Mouse (Mus musculus) small intestine, adult 10 weeks (tissue): ENCODE data around the gene Ldlr. TPM values are rescaled to one million over a fixed set of nuclear protein-coding genes. Genes with fewer than 3 reads are reported as not detected.

Source experiments
- polyA plus RNA-seq: library from polyadenylated mRNA; stranded (reverse); fragments of 350-450 nt; fragmentation: Illumina TruSeq; extraction: RNeasy Lipid Tissue Mini Kit (QIAGEN cat#74804); gene quantifications from one replicate; pipeline ENCODE4 v1.2.3, GENCODE M21; 2014; ENCODE audit warnings: low replicate concordance

The Ldlr gene
- polyA plus RNA-seq: 8.7 TPM

DNA sequence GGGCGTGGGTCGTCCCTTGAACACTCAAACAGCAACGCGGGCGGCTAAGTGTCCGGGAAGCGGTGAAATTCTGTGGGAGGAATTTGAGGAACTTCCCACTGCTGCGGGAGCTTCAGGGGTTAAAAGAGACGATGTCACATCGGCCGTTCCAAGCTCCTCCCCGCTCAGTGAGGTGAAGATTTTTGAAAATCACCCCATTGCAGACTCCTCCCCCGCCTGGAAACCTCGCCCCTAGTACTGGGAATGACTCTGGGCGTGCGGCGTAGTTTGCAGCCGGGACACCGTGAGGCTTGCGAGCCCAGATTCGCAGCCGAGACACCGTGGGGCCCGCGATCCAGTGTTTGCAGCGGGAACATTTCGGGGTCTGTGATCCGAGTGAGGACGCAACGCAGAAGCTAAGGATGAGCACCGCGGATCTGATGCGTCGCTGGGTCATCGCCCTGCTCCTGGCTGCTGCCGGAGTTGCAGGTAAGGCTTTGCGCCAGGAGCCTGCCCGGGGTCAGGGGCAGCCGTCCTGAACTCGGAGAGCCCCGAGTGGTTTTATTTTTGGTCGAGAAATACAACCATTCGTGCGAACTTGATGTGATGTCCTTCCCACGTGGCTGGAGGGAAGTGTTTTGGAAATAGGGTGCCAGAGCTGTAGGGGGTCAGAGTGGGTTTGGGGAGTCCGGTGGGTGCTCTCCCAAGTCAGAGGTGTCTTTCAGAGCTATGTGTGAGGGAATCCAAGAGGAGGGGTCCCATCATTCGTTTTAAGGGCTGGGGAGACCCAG, at the start of gene Ldlr:
Gene Ldlr, plus strand, starts transcription at position 107 of the 770 bp plus-strand sequence.

GRCm38 (mm10) chr9:21760155-21761088, 37.1 kb downstream of the Ldlr start, which contains the start of gene Spc24:
TSS of gene Spc24 (minus strand) at chr9:21760303.

DNA sequence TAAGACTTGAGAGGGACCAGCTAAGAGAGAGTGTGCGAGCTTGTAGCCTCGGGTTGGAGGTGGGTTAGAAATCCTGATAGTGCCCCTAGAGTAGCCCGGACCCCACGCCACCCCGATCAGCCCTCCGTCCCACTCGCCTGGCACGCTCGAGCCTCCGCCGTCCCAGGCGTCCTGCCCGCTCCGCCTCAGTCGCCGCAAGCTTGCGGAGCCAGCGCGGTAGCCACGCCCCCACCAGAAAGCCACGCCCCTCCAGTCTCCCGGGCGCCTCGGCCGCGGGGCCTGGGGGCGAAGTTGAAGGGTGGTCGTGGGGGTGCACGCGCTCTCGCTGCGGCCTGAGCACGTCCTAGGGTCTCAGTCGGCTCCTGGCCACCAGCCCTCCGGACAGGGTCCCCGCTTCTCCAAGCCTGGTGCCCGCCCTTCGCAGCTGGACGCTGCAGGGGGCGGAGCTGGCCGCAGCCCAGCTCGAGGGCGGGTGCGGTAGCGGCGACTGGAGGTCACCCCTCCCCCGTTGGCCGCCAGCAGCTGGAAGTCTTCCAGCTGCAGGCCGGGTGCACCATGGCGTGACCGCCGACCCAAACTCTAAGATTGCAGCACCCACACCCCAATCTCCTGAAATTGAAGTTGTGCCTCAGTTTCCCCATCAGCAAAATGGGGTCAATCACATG, 75.2 kb downstream of the Ldlr start, which contains the start of gene Kank2:
Gene Kank2, minus strand, starts transcription at position 400 of the 665 bp plus-strand sequence.

Other genes starting within 250 kb of the Ldlr start
- 0.59 TPM for gene Tmed1, start 213.2 kb upstream of the Ldlr start, polyA plus RNA-seq
- 0.48 TPM for gene AB124611, start 197.3 kb upstream of the Ldlr start, polyA plus RNA-seq
- gene Carm1, start 176.6 kb upstream of the Ldlr start, polyA plus RNA-seq: 1.4 TPM
- gene Timm29, start 130.8 kb upstream of the Ldlr start, polyA plus RNA-seq: 22.1 TPM
- 4.0 TPM for gene Yipf2, start 130.7 kb upstream of the Ldlr start, polyA plus RNA-seq
- 1.6 TPM for gene Smarca4, start 107.3 kb upstream of the Ldlr start, polyA plus RNA-seq
- 7.9 TPM for gene Spc24, start 36.8 kb downstream of the Ldlr start, polyA plus RNA-seq
- 2.1 TPM for gene Kank2, start 75.3 kb downstream of the Ldlr start, polyA plus RNA-seq
- not detected for gene Angptl8, start 112.0 kb downstream of the Ldlr start, polyA plus RNA-seq
- gene Dock6, start 129.2 kb downstream of the Ldlr start, polyA plus RNA-seq: 2.5 TPM
- 2.6 TPM for gene Rab3d, start 194.7 kb downstream of the Ldlr start, polyA plus RNA-seq
- not detected for gene Ccdc159, start 204.0 kb downstream of the Ldlr start, polyA plus RNA-seq
- gene Tmem205, start 204.1 kb downstream of the Ldlr start, polyA plus RNA-seq: 0.67 TPM
- 0.15 TPM for gene Plppr2, start 213.6 kb downstream of the Ldlr start, polyA plus RNA-seq
- gene Swsap1, start 232.3 kb downstream of the Ldlr start, polyA plus RNA-seq: 2.8 TPM
- gene Epor, start 240.0 kb downstream of the Ldlr start, polyA plus RNA-seq: not detected